Mouse (Mus musculus) CH12F3 (cell line): Measurements from ENCODE around the gene Soat1.

Experiments
- in situ Hi-C: fragments of 300-500 bp; cut with MboI; formaldehyde crosslinking; loops from 2 replicates; pipeline ENCODE4 v1.14.3; 2020; ENCODE audit warnings: low sequenced_read_pairs

The Soat1 gene

DNA sequence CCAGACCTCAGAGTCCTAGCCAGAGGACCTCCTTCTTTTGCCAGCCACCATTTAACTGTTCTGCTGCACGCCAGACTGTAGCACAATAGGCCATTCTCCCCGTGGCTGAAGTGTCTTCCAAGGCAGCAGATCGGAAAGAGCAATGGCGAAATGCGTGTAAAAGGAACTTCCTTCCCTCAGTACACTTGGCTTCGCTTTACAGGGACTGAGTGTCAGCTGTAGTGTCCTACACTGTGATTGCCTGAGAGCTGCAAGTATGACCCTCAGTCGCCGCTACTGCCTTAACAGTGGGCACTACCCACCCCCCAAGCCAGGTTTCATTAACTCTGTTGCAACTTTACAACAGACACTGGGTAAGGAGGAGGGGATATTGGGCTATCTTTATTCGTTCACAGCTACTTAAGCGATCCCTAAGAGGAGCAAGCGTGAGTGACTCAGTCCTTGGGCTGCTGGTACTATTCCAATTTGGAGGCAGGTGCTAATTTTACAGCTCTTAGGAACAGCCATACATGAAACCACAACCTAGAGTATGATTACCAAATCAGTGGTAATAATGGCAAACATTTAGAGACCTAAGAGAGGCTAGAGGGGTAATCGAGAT, 6.4 kb downstream of the Soat1 start:
- in situ Hi-C loops, result no loop called here

DNA sequence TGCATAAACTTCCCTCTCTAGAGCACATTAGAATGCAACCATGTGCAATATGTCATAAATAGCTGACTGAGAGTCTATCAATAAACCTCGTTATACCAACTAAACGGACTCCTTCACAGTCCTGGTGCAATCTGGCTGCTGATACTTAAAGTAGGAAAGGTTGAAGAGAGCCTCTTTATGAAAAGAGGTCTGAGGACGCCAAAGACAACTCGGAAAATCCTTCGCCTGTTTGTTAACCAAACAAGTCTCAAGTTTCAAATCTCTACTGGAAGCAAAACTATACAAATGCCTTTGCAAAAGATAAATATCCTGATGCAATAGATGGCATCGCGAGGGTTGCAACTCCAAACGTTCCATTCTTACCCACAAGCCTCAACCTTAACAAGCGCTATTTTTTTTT, 9.2 kb downstream of the Soat1 start:
- in situ Hi-C loops, result no loop called here

DNA sequence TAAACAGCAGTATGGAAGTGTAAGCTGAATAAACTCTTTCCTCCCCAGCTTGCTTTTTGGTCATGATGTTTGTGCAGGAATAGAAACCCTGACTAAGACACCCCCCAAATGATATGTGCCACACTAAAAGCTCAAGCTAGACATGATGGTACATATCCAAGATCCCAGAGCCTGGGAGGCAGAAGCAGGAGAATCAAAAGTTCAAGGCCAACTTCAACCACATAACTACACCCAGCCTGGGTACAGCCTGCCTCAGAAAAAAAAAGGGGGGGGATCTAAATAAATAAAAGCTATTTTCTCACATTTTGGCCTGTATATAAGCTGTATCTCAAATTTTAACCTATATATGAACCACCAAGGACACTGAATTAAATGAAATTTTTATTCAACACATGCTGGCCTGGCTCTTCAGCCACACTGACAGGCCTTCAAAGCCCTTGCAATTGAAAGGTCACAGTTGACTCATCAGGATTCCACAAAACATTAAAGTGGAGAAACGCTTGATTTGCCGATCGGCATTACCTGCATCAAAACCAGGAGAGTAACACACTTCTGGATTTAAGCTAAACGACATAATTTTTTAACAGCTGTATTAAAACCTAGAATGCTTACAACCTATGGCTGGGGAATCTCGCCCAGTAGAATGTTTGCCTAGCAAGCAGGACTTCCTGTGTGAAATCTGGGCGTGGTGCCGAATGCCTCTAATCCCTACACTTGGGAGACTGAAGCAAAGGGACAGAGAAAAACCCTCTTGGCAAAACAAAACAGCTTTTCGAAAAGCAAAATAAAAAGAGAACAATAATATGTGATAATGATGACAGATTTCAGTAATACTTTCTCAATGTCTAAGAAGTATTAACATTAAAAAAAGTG, 9.9 kb downstream of the Soat1 start:
- in situ Hi-C loops, result no loop called here

DNA sequence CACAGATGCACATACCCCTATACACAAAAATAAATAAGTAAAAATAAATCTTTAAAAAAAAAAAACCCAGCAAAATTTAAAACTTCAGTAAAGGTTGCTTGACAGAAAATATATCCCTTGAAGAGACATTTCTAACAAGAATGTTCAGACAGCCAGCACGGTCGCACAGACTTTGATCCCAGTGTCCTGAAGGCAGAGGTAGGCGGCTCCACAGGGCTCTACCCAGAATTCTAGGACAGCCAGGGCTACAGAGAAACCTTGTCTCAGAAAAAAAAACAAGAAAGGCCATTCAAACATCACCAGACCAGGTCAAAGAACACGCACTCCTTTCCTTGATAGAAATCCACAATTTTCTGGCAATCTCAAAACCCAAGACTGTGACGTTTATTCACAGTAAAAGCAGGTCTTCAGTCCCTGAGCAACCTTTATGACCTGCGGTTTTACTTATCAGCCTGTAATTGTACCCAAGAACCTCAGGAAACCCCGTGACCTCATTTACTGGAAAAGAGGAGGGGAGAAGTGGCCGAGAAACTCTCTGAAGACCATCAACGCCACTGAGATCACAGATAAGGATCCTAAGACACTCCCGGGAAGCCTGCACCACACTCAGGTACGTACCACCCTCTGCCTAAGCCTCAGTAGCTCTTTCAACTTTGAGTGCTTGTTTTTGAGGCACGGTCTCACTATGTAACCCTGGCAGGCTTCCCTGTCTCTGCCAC, 11.7 kb downstream of the Soat1 start:
- in situ Hi-C loops, result no loop called here

DNA sequence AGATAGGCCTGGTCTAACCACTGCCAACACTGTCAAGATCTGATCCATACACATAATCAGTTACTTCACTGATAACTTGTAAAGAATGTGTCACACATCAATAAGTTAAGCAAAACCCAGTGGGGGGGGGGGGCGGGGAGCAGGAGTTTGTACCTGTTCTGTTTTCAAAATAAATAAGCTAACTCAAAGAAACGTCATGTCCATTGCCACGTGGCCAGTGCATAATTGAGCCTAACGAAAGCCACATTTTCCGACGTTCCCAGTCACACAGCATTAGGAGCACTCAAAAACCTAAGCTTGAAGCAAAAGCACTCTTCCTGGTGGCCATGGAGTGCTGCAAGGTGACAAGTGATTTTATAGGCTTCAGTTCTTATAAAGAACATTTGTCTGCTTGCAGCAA, 13.1 kb downstream of the Soat1 start:
- in situ Hi-C loops, result no loop called here

DNA sequence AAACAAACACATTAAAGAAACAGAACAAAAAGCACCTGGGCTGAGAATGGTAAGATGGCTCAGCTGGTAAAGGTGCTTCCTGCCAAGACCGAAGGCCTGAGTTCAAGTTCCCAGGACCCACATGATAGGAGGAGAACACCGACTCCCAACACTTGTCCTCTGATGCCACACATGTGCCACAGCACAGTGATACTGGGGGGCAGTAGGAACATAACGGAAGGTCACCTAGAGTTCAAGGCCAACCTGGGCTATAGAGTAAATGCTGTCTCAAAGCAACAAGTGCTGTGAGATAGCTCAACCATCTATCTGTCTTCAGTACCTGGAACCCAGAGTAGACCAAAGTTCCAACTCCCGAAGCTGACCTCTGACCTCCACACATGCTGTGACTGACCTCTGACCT, 13.9 kb downstream of the Soat1 start:
- in situ Hi-C loops, result no loop called here

DNA sequence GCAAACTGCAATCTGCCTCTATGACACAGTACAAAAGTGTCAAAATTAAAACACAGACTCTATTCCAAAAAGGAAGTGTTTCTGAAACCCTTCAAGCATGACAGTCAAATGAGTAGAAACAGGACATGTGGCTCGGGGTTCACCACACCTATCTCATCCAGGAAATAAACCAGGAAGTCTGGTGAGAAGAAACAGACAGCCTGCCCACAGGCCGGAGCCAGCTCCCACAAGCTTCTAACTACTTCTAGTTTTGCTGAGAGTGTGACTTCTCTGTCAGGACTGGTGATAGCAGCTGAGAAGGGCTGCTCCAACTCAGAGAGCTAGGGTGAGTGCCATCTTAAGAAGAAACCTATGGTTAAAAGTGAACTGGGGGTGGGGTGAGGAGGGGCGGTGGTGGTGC, 14.4 kb downstream of the Soat1 start:
- in situ Hi-C loops, result no loop called here

DNA sequence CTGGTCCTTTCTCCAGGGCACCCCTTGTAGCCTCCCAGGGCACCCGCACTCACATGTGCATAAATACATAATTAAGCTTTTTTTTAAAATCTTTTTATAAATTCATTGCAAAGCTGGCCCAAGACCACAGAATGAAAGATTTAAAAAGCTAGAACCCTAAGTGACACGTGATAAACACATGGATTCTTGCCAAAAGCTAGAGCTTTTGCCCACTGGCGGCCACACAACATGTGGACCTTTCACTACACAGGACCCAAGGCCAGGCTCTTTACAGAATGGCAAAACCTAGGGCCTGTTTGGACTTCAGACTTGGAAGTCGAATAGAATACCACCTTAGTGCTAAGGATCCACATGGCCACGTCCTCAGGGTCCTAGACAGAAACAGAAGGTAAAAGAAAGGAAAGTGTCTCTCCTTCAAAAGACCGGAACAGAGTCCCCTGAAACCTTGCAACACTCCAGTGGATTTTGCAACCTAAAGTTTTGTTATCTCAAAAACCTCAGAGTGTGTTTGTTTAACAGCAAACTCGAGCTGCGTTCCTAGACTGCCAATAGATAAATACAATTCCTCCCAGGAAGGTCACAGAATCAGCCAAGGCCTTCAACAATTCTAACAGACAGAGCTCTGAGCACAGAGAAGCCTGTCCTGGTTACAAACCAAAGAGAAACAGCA, 15.6 kb downstream of the Soat1 start:
- in situ Hi-C loops, result no loop called here

DNA sequence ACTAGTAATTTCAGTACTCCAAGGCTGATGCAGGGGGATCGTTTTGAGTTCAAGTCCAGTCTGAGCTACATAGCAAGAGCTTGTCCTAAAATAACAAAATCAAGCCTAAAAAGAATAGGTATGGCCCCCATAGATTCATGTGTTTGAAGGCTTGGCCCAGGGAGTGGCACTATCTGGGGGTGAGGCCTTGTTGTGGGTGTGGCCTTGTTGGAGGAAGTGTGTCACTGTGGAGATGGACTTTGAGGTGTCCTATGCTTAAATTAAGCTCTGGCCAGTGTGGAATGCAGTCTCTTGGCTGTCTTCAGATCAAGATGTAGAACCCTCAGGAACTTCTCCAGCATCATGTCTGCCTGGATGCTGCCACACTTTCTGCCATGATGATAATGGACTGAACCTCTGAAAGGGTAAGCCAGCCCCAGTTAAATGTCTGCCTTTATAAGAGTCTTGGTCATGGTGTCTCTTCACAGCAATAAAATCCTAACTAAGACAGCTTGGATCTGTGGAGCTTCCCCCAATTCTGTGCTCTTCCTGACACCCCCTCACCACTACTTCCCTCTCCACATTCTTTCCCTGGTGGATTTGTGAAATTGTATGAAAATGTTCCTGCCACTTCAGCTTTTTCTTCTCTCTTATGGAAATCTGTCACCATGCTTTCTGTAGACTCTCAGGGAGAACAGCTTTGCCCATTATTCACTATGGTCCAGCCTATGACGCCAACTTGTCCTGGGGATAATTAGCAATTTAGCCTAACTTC, 18.9 kb downstream of the Soat1 start:
- in situ Hi-C loops, result no loop called here

DNA sequence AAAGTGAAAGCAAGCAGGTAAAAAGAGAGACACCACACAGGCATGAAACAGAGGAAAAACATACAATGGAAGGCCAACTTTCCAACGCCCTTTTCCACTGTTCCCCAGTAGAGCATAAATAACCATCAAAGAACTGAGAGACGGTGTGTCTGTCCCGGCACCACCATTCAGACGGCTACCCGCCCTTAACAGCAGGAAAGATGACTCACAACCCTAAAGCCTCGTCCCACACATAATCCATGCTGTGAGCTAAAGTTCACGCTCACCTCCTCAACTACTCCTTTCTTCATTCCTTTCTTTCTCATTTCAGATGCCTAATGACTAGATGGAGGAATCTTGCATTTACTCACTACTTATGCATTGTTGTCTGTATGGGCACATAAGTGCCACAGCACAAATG, 19.7 kb downstream of the Soat1 start:
- in situ Hi-C loops, result no loop called here

DNA sequence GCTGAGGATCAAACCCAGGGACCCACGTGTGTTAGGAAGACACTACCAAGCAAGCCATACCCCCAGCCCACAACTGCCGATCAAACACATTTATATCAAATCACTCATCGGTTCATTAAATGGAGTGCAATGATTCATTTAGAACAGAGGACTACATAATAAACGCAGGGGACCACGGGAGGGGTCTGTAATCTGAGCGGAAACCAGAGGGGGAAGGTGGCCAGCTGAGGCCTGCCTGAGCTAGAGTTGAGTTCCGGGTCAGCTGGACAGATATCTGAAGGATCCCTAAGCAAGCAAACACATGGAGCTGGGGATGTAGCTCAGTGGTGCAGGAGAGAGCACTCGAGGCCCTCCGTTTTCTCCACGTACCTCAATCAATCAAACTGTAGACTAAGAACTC, 20.3 kb downstream of the Soat1 start:
- in situ Hi-C loops, result no loop called here

DNA sequence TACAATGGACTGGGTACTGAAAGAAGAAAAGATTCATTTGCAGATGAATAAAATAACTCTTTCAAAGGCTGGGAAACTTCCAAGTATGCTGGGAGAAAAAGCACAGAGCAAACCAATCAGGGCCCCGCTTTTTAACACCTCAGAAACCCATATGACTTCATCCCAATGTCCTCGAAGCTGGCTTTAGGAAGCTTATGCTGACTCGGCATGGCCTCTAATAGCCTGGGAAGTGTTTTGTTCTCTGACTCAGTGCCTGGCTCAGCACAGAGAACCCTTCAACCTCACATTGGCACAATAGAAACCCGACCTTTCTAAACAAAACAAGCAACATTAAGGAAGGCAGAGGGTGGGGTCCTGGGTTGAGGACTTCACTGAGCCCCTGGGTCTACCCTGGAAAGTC, 23.7 kb downstream of the Soat1 start:
- in situ Hi-C loops, result no loop called here

DNA sequence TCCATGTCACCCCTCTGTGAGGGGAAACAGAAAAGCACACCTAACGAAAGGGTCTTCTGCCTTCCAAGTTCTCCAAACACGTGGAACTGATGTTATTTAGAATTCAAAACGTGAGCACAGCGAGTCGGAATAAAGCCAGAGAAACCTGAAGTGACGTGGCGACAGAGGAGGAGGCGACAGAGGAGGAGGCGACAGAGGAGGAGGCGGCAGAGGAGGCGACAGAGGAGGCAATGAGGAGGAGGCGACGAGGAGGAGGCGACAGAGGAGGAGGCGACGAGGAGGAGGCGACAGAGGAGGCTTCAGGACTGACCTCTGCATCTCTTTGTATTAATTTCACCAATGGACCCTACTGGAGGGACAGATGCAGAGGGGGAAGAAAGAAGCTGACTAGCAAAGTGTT, 24.4 kb downstream of the Soat1 start:
- in situ Hi-C loops, result no loop called here

DNA sequence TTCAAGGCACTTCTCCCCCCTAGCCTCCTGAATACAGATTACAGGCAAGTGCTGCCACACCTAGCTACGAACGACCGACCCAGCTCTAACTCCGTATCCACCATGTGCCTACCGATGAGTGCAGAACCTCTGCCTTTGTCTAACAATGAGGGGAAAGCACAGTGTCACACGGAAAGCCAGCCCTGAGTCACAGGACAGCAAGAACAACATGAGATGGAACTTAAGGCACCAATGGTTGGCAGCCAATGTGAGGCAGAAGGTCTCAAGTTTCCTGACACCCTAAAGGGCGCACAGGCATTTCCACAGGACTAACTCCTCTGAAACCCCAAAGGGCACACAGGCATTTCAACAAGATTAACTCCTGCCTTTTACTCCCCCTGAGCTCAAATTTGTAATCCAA, 25.0 kb downstream of the Soat1 start:
- in situ Hi-C loops, result no loop called here

DNA sequence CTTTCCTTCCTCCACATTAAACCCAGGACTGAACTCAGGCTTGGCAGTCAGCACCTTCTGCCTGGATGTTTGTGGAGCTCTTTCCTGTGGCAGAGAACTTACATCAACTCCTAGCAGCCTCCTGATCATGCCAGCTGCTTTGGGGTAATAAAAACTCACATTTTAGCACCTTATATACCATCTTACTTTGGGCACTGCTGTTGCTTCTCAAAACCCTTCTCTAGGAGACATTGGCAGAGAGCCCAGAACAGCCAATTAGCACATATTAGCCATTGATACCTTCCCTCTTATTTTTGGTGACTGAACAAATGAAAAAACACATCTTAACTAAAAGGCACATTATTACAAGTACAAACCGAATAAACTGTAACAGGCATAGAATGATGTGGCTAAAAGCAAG, 29.1 kb downstream of the Soat1 start:
- in situ Hi-C loops, result no loop called here

DNA sequence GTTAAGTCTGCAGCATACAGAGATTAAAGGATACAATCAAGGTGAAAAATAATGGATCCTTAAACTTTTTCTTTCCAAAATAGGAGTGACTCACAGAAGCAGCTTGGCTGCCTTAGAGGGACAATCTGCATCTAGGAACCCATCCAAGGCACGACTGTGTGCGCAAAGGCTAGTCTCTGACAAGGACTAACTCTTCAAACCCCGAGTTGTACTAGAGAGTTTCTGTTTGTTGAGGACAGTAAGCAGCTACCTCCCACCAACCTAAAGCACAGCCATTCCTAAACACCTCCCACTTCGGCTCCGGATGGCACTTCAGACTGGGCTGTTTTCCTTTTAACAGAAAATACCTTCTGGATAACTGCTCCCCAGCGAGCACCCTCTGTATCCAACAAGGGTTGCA, 31.4 kb downstream of the Soat1 start:
- in situ Hi-C loops, result no loop called here

DNA sequence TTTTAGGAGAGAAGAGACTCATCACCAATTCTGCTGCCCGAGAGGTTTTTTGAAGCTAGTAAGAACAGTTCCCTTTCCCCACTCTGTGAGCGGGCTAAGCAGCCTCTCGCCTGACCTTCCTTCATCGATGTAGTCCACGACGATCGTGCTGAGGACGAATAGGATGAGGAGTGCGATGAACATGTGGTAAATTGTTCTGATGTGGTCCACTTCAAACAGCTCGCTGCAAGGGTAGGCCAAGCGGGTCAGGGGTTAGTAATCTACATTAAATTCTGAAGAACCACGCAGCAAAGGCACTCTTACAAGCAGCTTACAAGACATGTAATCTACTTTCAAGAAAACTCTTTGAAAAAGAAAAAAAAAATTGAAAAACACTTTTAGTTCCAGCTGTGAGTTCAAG, 31.9 kb downstream of the Soat1 start:
- in situ Hi-C loops, result no loop called here

DNA sequence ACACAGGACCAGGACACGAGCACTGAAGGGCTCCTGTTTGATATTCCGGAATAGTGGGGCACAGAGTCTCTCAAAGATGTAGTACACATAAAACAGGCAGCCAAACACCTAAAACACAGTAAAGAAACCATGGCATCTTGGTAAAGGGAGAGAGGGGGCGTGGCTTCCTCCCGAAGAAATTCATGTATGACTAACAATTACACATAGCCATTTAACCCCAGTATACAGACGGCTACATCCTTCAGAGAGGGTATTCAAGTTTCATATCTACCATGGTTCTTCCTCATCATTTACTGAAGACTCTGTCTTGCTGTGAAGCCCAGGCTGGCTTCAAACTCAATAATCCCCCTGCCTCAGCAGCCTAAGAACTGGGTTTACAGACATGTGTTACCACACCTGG, 36.4 kb downstream of the Soat1 start:
- in situ Hi-C loops, result no loop called here

DNA sequence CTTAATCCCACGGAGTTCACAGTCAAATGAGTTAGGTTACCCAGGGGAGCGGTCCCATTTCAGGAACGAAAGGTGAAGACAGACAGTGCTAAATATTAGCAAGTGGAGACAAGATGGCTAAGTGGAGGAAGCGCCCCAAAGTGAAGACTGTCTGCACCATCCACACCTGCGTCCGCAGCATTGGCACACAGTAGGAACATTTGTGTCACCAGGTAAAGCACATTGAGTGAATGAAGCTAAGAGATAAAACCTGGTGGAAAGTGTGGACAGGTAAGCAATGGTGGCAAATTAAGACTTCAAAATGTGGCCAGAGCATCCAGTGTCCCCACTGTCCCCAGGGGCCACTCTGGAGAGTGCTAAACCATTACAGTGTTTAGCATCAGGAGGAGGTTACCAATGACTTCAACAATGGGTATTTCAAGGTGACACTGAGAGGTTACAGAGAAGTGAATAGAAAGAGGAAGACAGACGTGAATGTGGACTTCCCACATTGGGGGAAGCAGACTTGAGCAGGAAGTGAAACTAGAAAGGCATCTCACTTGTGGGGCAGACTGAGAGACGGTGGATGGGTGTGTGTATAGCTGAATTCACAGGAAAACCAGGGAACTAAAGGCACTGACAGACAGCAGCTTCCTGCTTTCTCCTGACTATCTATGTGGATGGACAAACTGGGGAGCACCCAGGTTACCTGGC, 37.0 kb downstream of the Soat1 start:
- in situ Hi-C loops, result no loop called here

DNA sequence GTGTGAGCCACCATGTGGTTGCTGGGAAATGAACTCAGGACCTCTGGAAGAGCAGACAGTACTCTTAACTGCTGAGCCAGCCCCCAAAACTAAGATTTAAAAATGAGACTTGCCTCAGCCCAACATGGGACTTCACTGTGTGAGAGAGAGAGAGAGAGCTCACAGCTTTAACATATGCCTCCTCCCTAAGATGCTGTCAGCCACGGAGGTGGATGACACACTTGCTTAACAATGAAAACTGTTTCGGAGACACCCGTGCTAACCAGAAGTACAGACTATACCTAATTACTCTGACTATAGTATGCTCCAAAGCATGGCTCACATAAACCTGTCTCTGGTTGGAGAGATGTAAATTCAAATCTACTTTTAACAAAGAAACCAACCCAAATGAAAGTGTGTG, 40.6 kb downstream of the Soat1 start:
- in situ Hi-C loops, result no loop called here
